Mouse (Mus musculus): ENCODE measurements around the gene Cfdp1. TPM values are rescaled to one million over a fixed set of nuclear protein-coding genes. Genes with fewer than 3 reads are reported as not detected.

Cfdp1 gene
- polyA plus RNA-seq (2012; ENCODE audit: low replicate concordance) = 3.0 and 14.7 TPM in 2 replicates

DNA sequence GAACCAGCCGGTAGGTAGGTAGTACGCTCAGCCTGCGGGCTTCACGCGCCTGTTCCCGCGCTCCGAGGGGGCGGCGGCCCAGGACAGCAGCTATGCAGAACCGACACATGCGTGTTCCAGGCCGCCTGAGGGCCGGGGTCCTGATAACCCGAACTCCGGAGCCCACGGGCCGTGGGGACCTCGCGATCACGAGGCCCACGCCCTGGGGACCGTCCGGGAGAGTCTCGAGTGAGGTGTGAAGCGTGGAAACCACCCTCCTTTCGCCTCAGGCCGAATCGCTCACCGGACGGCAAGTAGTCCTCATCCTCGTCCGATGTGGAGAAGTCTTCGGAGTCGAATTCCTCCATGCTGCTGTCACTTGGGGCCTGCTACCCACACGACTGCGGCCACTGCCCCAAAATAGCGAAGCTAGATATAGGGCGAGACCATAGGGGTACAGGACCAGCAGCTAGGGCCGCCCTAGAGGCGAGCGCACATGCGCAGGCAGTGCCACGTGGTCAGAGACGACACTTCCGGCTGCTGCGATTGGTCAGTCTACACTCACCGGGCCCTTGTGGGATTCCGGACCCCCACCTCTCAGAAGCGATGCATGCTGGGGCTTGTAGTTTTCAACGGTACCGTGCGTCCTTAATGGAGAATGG lies at the start of gene Cfdp1:
Gene Cfdp1, minus strand, starts transcription at position 431 of the 641 bp plus-strand sequence.

GRCm38 (mm10) chr8:111876355-111876948 lies 22.4 kb upstream of the Cfdp1 start, which contains the start of gene Tmem170:
TSS of gene Tmem170 (minus strand) at chr8:111876750.

DNA sequence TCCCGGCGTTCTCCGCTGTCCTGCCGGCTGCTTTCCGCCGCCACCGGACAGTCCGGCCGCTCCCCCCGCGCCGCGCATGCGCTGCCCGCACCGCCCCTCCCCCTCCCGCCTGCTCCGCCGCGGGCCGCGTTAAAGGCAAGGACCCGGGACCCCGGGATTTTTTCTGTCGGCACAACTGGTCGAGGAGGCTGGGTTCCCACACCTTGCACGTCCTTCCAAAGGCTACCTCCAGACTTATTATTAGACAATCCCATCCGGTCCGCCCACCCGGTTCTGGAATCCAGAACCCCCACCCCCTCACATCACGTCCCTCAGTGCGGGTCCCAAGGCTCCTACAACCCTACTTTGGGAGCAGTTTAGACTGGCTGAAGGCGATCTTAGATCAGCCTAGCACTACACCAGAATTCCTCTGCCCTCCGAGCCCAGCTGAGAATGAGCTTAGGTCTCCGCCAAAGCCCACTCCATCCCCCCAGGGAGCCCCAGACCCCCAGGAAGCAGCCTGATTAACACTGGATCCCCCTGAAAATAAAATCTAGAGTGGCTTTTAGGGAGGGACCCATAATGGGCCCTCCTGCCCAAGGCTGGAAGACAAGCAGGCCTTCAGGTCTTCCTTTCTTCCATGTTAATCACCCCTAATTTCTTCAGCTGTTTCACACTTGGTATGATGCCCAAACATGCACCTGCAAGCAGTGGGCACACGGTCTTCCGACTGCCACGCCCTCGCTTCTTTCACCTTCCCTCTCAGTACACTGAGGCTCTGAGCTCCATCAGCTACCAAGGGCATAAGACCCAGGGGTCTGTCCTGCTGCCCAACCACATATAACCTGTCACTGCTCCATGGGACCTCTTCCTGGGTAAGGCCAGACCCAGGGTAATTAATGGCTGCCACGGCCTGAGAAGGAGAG lies 110.0 kb downstream of the Cfdp1 start, which contains the start of gene Bcar1:
Gene Bcar1, minus strand, starts transcription at position 18 of the 905 bp plus-strand sequence.

Other genes starting within 250 kb of the Cfdp1 start
- gene Ldhd, start 223.9 kb downstream of the Cfdp1 start, polyA plus RNA-seq (2012; ENCODE audit: low replicate concordance) = 0.63 and 1.2 TPM in 2 replicates
- 8.9 and 9.8 TPM in 2 replicates for gene Zfp1, start 210.9 kb downstream of the Cfdp1 start, polyA plus RNA-seq (2012; ENCODE audit: low replicate concordance)
- gene Ctrb1, start 163.3 kb downstream of the Cfdp1 start, polyA plus RNA-seq (2012; ENCODE audit: low replicate concordance) = 0.65 and 3.8 TPM in 2 replicates
- 1.0 and 2.4 TPM in 2 replicates for gene Bcar1, start 110.5 kb downstream of the Cfdp1 start, polyA plus RNA-seq (2012; ENCODE audit: low replicate concordance)
- 0.89 and 0.90 TPM in 2 replicates for gene Tmem170, start 22.5 kb upstream of the Cfdp1 start, polyA plus RNA-seq (2012; ENCODE audit: low replicate concordance)
- gene Chst5, start 56.2 kb upstream of the Cfdp1 start, polyA plus RNA-seq (2012; ENCODE audit: low replicate concordance) = not detected in 2 replicates
- 4.4 and 4.7 TPM in 2 replicates for gene Tmem231, start 79.6 kb upstream of the Cfdp1 start, polyA plus RNA-seq (2012; ENCODE audit: low replicate concordance)
- 3.5 and 7.0 TPM in 2 replicates for gene Gabarapl2, start 86.4 kb upstream of the Cfdp1 start, polyA plus RNA-seq (2012; ENCODE audit: low replicate concordance)
- 0.75 and 3.0 TPM in 2 replicates for gene Adat1, start 138.0 kb upstream of the Cfdp1 start, polyA plus RNA-seq (2012; ENCODE audit: low replicate concordance)
- gene Kars, start 157.0 kb upstream of the Cfdp1 start, polyA plus RNA-seq (2012; ENCODE audit: low replicate concordance) = 16.3 and 40.2 TPM in 2 replicates
- gene Terf2ip, start 157.1 kb upstream of the Cfdp1 start, polyA plus RNA-seq (2012; ENCODE audit: low replicate concordance) = 8.3 and 13.2 TPM in 2 replicates
- gene Gm6793, start 160.7 kb upstream of the Cfdp1 start, polyA plus RNA-seq (2012; ENCODE audit: low replicate concordance) = 0.12 and 0.22 TPM in 2 replicates

Data from hematopoietic multipotent progenitor cell, adult 10-12 weeks (in vitro differentiated cells).